9 mouse cellular contexts compared by ENCODE assay signal in genomic region chr1:187282804-187283203, GRCm38 (mm10).
DNase-seq lines count a peak whose midpoint lies in the region; ATAC-seq lines count a peak whose summit lies in the region.
"Had no signal": no experiment of that assay in that cellular context is flagged by ENCODE, and none has a peak within 500 bp of the region (broad histone marks: within the 10 kb centered on the region; RNA-seq: fewer than 3 reads in every experiment).

No protein-coding gene starts in this region.

- ATAC-seq in granulocyte monocyte progenitor cell, adult 5-6 weeks (replicated peaks; ENCODE audit: poor library complexity, severe bottlenecking): peak; percentile 15; the same call in 1 of the 2 replicates
- ATAC-seq: Patski had no signal

- DNase-seq in layer of hippocampus, adult 11-12 months (ENCODE audit: low spot score): peak; percentile 24
- DNase-seq in layer of hippocampus, adult 9-10 months (ENCODE audit: low spot score): no peak
- DNase-seq in MEL-GATA-1-ER (ENCODE audit: extremely low read depth, low read depth): peak; percentile 73
- peak; percentile 11 to 17 for DNase-seq in layer of hippocampus, postnatal 10 days (ENCODE audit: low spot score in 2 of 2)
- no peak for DNase-seq in thymus, postnatal 10 days (ENCODE audit: low spot score in 2 of 2)
- no peak for DNase-seq in kidney, postnatal 4 days
- DNase-seq: thymus, postnatal 4 days had no signal

Comparison
In these comparisons a context has a peak if more than half of its experiments do, and no peak if none do; other contexts are left out.
1. DNase-seq: peak in layer of hippocampus, adult 11-12 months (single experiment), MEL-GATA-1-ER (single experiment) and layer of hippocampus, postnatal 10 days (2 of 2); none in layer of hippocampus, adult 9-10 months (single experiment), thymus, postnatal 10 days (0 of 2) and kidney, postnatal 4 days (0 of 2).